Mouse (Mus musculus) cerebellum, adult 2 months (tissue): ENCODE data around the gene Abcc5.

ENCODE experiments used
- CTCF ChIP-seq: fragments of 200-500 bp; IDR thresholded peaks from 2 replicates; pipeline ENCODE4 v1.5.1; 2011; ENCODE audit warnings: low read depth, mild to moderate bottlenecking, control low read depth, low read length, moderate library complexity, borderline replicate concordance; ENCODE audit not compliant: insufficient read depth
- POLR2A ChIP-seq: fragments of 200-500 bp; IDR thresholded peaks from 2 replicates; pipeline ENCODE4 v1.6.1; 2011; ENCODE audit warnings: low read length, control low read depth, borderline replicate concordance; ENCODE audit not compliant: insufficient read depth

GRCm38 (mm10) chr16:20445871-20446270 is 19.7 kb upstream of the Abcc5 start:
- TF ChIP-seq POLR2A = no peak
- TF ChIP-seq CTCF = no peak
